Mouse (Mus musculus) brain, embryonic 14.5 days (tissue): ENCODE data around the gene Tlr4.

Experiments
- CTCF ChIP-seq: fragments of 200-500 bp; IDR thresholded peaks from 2 replicates; pipeline ENCODE4 v1.5.1; 2012; ENCODE audit warnings: inconsistent platforms, mild to moderate bottlenecking, moderate library complexity, borderline replicate concordance; ENCODE audit not compliant: insufficient read depth, insufficient read length; ENCODE audit errors: extremely low read depth
- POLR2A ChIP-seq: fragments of 200-500 bp; IDR thresholded peaks from 2 replicates; pipeline ENCODE4 v1.6.1; 2012; ENCODE audit warnings: mild to moderate bottlenecking, inconsistent platforms, borderline replicate concordance; ENCODE audit not compliant: poor library complexity, insufficient read depth, insufficient read length, severe bottlenecking; ENCODE audit errors: extremely low read depth

DNA sequence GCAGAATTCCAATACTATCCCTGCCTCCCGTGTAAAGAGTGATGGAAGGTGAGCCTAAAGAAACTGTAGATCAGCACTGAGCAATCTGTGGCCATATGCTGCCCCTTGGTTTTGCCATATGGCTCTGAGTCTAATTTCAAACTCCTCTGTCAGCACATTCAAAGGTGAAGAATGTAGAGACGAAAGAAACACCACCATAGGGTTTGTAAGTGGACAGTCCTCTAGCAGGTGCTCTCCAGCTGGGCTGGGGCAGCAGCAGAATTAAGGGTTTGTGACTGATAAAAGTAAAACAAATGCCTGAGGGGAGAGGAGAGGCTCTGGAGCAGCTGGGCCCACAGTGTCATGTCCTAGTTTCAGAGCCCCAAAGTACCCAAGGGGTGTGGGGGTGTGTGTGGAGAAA lies 6.2 kb upstream of the Tlr4 start:
- TF ChIP-seq CTCF (no peak), POLR2A (no peak)
